Mouse (Mus musculus): ENCODE measurements at regions not wholly inside any gene's neighbourhood (a gene's known extent, or its start where the extent isn't known, plus 50 kb on each side); places are given as distances from the start of the nearest gene placed in this dataset.
"Not testable (repeated sequence)": the region's sequence is repeated elsewhere in the genome, so short reads cannot be mapped to it uniquely, and the experiment has no call there.

DNA sequence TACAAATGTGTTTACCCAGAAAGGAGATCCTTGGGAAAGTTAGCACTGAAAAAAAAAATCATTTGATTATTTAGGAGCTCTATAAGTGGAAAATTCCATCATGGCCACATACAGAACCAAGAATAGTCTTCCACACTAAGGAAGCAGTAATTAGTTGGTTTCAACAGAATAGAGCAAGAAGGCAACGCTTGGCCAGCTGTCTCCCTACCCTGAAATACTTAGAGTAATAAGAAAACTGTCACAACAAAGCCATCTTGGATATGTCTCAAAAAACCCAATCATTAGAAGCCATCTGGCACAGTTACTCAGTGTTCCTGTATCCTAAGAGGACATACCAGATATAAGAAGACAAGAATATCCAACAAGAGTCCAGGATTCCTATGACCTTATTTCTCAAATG is 888.5 kb downstream of the Dpp10 start:
- DNase-seq (ENCODE audit: low spot score in 2 of 2): peak in 1 of 2 experiments; percentile 1

DNA sequence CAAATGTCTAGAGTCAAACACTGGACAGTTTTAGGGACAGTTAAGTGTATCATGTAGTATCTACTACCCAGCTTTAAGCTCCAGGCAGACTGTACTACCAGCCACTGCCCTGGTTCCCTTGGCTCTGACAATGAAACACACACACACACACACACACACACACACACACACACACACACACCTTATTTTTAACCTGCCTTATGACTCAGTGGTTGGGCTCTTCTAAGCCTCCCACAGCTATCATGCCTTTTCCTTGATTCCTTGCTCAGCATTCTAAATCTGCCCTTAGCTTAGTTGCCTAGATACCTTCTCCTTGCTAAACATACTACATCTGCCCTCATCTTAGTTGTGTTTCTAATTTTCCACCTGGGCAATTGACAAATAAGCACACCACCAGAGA is 890.8 kb downstream of the Dpp10 start:
- peak; percentile 11 to 19 for DNase-seq (ENCODE audit: low spot score in 2 of 2)

DNA sequence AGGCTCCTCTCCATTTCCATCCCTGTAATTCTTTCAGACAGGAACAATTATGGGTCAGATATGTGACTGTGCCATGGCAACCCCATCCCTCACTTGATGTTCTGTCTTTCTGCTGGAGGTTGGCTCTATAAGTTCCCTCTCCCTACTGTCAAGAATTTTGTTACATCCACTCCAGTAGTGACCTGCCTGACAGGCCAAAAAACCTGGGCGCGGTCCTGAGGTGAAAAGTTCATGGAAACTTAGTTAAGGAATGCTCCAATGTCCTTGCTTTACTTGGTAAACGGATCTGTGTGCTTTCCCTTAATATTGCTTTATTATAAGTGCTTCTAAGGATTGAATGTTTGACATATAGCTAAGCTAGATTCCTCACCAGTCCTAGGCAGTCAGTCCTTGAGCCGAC is 911.5 kb downstream of the Dpp10 start:
- DNase-seq (ENCODE audit: low spot score in 2 of 2): not testable (repeated sequence)

Measured in left cerebral cortex, adult 18-20 months (tissue).